Mouse (Mus musculus) hindbrain, embryonic 10.5 days (tissue): ENCODE results near the gene Mdk. TPM values are rescaled to one million over a fixed set of nuclear protein-coding genes. Genes with fewer than 3 reads are reported as not detected.
A peak's percentile ranks its signal among the peaks of the same experiment; 100 is the strongest.

Experiments used
- DNase-seq: peaks from one replicate; pipeline ENCODE4 v3.0.0-alpha.2; 2017; ENCODE audit warnings: low spot score
- H3K27ac ChIP-seq: fragments of 300-500 bp; sonication (generic); 2 replicates; pipeline ENCODE4 v1.5.1; 2016; ENCODE audit warnings: mild to moderate bottlenecking, moderate library complexity
- H3K27me3 ChIP-seq: fragments of 300-500 bp; sonication (generic); 2 replicates; pipeline ENCODE4 v1.6.1; 2016; ENCODE audit warnings: mild to moderate bottlenecking; ENCODE audit not compliant: poor library complexity, insufficient read depth, severe bottlenecking
- H3K36me3 ChIP-seq: fragments of 300-500 bp; sonication (generic); 2 replicates; pipeline ENCODE4 v1.6.1; 2016; ENCODE audit warnings: mild to moderate bottlenecking, moderate library complexity
- H3K4me1 ChIP-seq: fragments of 300-500 bp; sonication (generic); replicated peaks from 2 replicates; pipeline ENCODE4 v1.6.1; 2016; ENCODE audit warnings: mild to moderate bottlenecking
- H3K4me3 ChIP-seq: fragments of 300-500 bp; sonication (generic); 2 replicates; pipeline ENCODE4 v1.5.1; 2016; ENCODE audit warnings: mild to moderate bottlenecking, moderate library complexity
- H3K9me3 ChIP-seq: fragments of 300-500 bp; sonication (generic); 2 replicates; pipeline ENCODE4 v1.6.1; 2016; ENCODE audit warnings: mild to moderate bottlenecking, moderate library complexity
- WGBS: fragments of 180-500 bp; shearing (Covaris S2); methylation state at CpG from one replicate; pipeline ENCODE4 v1.1.7; 2016; 5-methylcytosine and 5-hydroxymethylcytosine counted together
- polyA plus RNA-seq: library from polyadenylated mRNA; unstranded; fragments of >200 nt; fragmentation: Nextera tagmentation; extraction: Ambion mirVana; gene quantifications from 2 replicates; pipeline ENCODE4 v1.2.1, GENCODE M21; 2016

Gene Mdk
- polyA plus RNA-seq, 1 experiment from 2014 or later: 1,375 TPM

- Histone ChIP-seq H3K27ac (peak overlapping the region; percentile 45; the same call in 1 of the 2 replicates), H3K4me3 (no peak overlapping the region), H3K36me3 (peaks cover 8% of the 10 kb centered on the region; the same call in 1 of the 2 replicates), H3K4me1 (peaks cover 58% of the 10 kb centered on the region), H3K27me3 (no peaks in the 10 kb centered on the region), H3K9me3 (no peaks in the 10 kb centered on the region)
- DNase-seq: no peak
- WGBS: 81% methylated on average over 4 of the region's 4 CpGs
Measured at GRCm38 (mm10) chr2:91955121-91955591, 23.1 kb upstream of the Mdk start.

GRCm38 (mm10) chr2:91953825-91954224 lies 21.7 kb upstream of the Mdk start:
- no peak for DNase-seq
- Histone ChIP-seq H3K4me3 (no peak overlapping the region), H3K27me3 (no peaks in the 10 kb centered on the region), H3K4me1 (peaks cover 58% of the 10 kb centered on the region), H3K36me3 (0 out of 2 replicates have a peak, but pooled peaks cover 3% of the 10 kb centered on the region), H3K27ac (peak overlapping the region; percentile 5), H3K9me3 (no peaks in the 10 kb centered on the region)
- 12% methylated on average over 5 of the region's 5 CpGs for WGBS

- no peaks in the 10 kb centered on the region for H3K9me3 ChIP-seq
- no peaks in the 10 kb centered on the region for H3K27me3 ChIP-seq
- peaks cover 3% of the 10 kb centered on the region for H3K36me3 ChIP-seq
- peak overlapping the region; percentile 37 for H3K4me3 ChIP-seq
- H3K27ac ChIP-seq: peak overlapping the region; percentile 85
- 22% methylated on average over 15 of the region's 15 CpGs for WGBS
- H3K4me1 ChIP-seq: peaks cover 73% of the 10 kb centered on the region
- DNase-seq: no peak
Measured at GRCm38 (mm10) chr2:91950275-91951085, 18.4 kb upstream of the Mdk start.

- Histone ChIP-seq H3K4me3 (peak overlapping the region; percentile 37), H3K9me3 (no peaks in the 10 kb centered on the region), H3K27me3 (no peaks in the 10 kb centered on the region), H3K36me3 (peaks cover 7% of the 10 kb centered on the region), H3K4me1 (peaks cover 73% of the 10 kb centered on the region), H3K27ac (peak overlapping the region; percentile 85)
- WGBS: 73% methylated on average over 17 of the region's 17 CpGs
- no peak for DNase-seq
Measured at GRCm38 (mm10) chr2:91949411-91950274, 17.5 kb upstream of the Mdk start.

GRCm38 (mm10) chr2:91948792-91949241 lies 16.7 kb upstream of the Mdk start:
- no peaks in the 10 kb centered on the region for H3K27me3 ChIP-seq
- H3K9me3 ChIP-seq: no peaks in the 10 kb centered on the region
- H3K27ac ChIP-seq: peak overlapping the region; percentile 85
- no peak for DNase-seq
- WGBS: 85% methylated on average over 3 of the region's 3 CpGs
- peaks cover 7% of the 10 kb centered on the region for H3K36me3 ChIP-seq
- H3K4me3 ChIP-seq: no peak overlapping the region
- peaks cover 73% of the 10 kb centered on the region for H3K4me1 ChIP-seq

- H3K27me3 ChIP-seq: no peaks in the 10 kb centered on the region
- 76% methylated on average over 6 of the region's 6 CpGs for WGBS
- H3K4me1 ChIP-seq: peaks cover 67% of the 10 kb centered on the region
- no peaks in the 10 kb centered on the region for H3K9me3 ChIP-seq
- H3K27ac ChIP-seq: peak overlapping the region; percentile 80
- peaks cover 7% of the 10 kb centered on the region for H3K36me3 ChIP-seq
- DNase-seq: no peak
- H3K4me3 ChIP-seq: peak overlapping the region; percentile 3; the same call in 1 of the 2 replicates
Measured at GRCm38 (mm10) chr2:91948151-91948509, 16.0 kb upstream of the Mdk start.

GRCm38 (mm10) chr2:91947397-91948150 lies 15.5 kb upstream of the Mdk start:
- Histone ChIP-seq H3K36me3 (peaks cover 9% of the 10 kb centered on the region), H3K9me3 (no peaks in the 10 kb centered on the region), H3K27ac (peak overlapping the region; percentile 80), H3K27me3 (no peaks in the 10 kb centered on the region), H3K4me1 (peaks cover 66% of the 10 kb centered on the region), H3K4me3 (peak overlapping the region; percentile 3; the same call in 1 of the 2 replicates)
- no peak for DNase-seq
- 58% methylated on average over 11 of the region's 11 CpGs for WGBS

- Histone ChIP-seq H3K4me1 (peaks cover 66% of the 10 kb centered on the region), H3K9me3 (no peaks in the 10 kb centered on the region), H3K27ac (peak overlapping the region; percentile 80), H3K27me3 (no peaks in the 10 kb centered on the region), H3K36me3 (peaks cover 16% of the 10 kb centered on the region), H3K4me3 (no peak overlapping the region)
- no peak for DNase-seq
- WGBS: 82% methylated on average over 6 of the region's 6 CpGs
Measured at GRCm38 (mm10) chr2:91946836-91947235, 14.7 kb upstream of the Mdk start.

GRCm38 (mm10) chr2:91945483-91945882 lies 13.4 kb upstream of the Mdk start, which contains the start of gene Gm9821:
Gene Gm9821, plus strand, starts transcription at chr2:91945703.
- Histone ChIP-seq H3K27ac (peak within 1 kb of the TSS; percentile 80), H3K9me3 (no peaks in the 10 kb centered on the region), H3K4me1 (peaks cover 64% of the 10 kb centered on the region), H3K36me3 (peaks cover 22% of the 10 kb centered on the region), H3K27me3 (no peaks in the 10 kb centered on the region), H3K4me3 (no peak within 1 kb of the TSS)
- WGBS: 81% methylated on average over 18 of the region's 18 CpGs
- no peak for DNase-seq

- H3K4me3 ChIP-seq: no peak overlapping the region
- H3K27ac ChIP-seq: peak overlapping the region; percentile 26
- peak; percentile 83 for DNase-seq
- no peaks in the 10 kb centered on the region for H3K27me3 ChIP-seq
- peaks cover 58% of the 10 kb centered on the region for H3K4me1 ChIP-seq
- H3K36me3 ChIP-seq: peaks cover 33% of the 10 kb centered on the region
- 47% methylated on average over 13 of the region's 13 CpGs for WGBS
- H3K9me3 ChIP-seq: no peaks in the 10 kb centered on the region
Measured at GRCm38 (mm10) chr2:91944170-91944950, 12.3 kb upstream of the Mdk start.

GRCm38 (mm10) chr2:91942356-91942755 lies 10.3 kb upstream of the Mdk start:
- peaks cover 53% of the 10 kb centered on the region for H3K36me3 ChIP-seq

More at GRCm38 (mm10) chr2:91942356-91942755, 10.3 kb upstream of the Mdk start:
- Histone ChIP-seq H3K4me3 (no peak overlapping the region), H3K27me3 (no peaks in the 10 kb centered on the region), H3K27ac (no peak overlapping the region), H3K9me3 (no peaks in the 10 kb centered on the region), H3K4me1 (peaks cover 41% of the 10 kb centered on the region)
- WGBS: 75% methylated on average over 6 of the region's 6 CpGs
- DNase-seq: no peak
